7 mouse cellular contexts compared by ENCODE assay signal in genomic region chr2:181863791-181864535, GRCm38 (mm10). TPM values are rescaled to one million over a fixed set of nuclear protein-coding genes. Genes with fewer than 3 reads are reported as not detected.
A peak's percentile ranks its signal among the peaks of the same experiment; 100 is the strongest.
DNase-seq lines count a peak whose midpoint lies in the region; ATAC-seq lines count a peak whose summit lies in the region.

Polr3k (plus strand) TSS chr2:181864337.

- peaks cover 15% of the 10 kb centered on the region for H3K4me1 ChIP-seq in embryonic facial prominence, embryonic 12.5 days
- peaks cover 6% of the 10 kb centered on the region; the same call in 1 of the 2 replicates for H3K4me1 ChIP-seq in limb, embryonic 11.5 days (ENCODE audit: control insufficient read depth, insufficient read depth, low read length)
- H3K4me1 ChIP-seq in midbrain, embryonic 14.5 days (ENCODE audit: control insufficient read depth, insufficient read depth, low read length): peaks cover 18% of the 10 kb centered on the region

- H3K4me3 ChIP-seq in embryonic facial prominence, embryonic 12.5 days: peak within 1 kb of the TSS; percentile 78
- H3K4me3 ChIP-seq in limb, embryonic 11.5 days (ENCODE audit: low read depth, low read length): peak within 1 kb of the TSS; percentile 77
- peak within 1 kb of the TSS; percentile 86 for H3K4me3 ChIP-seq in midbrain, embryonic 14.5 days (replicated peaks; ENCODE audit: low read depth, low read length)

- H3K27ac ChIP-seq in embryonic facial prominence, embryonic 12.5 days: peak within 1 kb of the TSS; percentile 84
- H3K27ac ChIP-seq in limb, embryonic 11.5 days (replicated peaks; ENCODE audit: low read depth, low read length): 0 out of 2 replicates have a peak within 1 kb of the TSS, but pooled peaks have one; percentile 4
- H3K27ac ChIP-seq in midbrain, embryonic 14.5 days (replicated peaks; ENCODE audit: low read depth, low read length): peak within 1 kb of the TSS; percentile 87

- H3K27me3 ChIP-seq in embryonic facial prominence, embryonic 12.5 days: no peaks in the 10 kb centered on the region
- H3K27me3 ChIP-seq in limb, embryonic 11.5 days (ENCODE audit: control insufficient read depth, insufficient read depth, low read length): no peaks in the 10 kb centered on the region
- no peaks in the 10 kb centered on the region for H3K27me3 ChIP-seq in midbrain, embryonic 14.5 days (ENCODE audit: control insufficient read depth, insufficient read depth, low read length)

- peak within 1 kb of the TSS; percentile 74 for H3K9ac ChIP-seq in embryonic facial prominence, embryonic 12.5 days
- H3K9ac ChIP-seq in limb, embryonic 11.5 days (ENCODE audit: low read length): peak within 1 kb of the TSS; percentile 82
- H3K9ac ChIP-seq in midbrain, embryonic 14.5 days (replicated peaks; ENCODE audit: low read length): peak within 1 kb of the TSS; percentile 76

- ATAC-seq in embryonic facial prominence, embryonic 12.5 days (ENCODE audit: insufficient number of reproducible peaks, insufficient read depth, low FRiP score, low TSS enrichment): peak; percentile 100
- peak; percentile 100 for ATAC-seq in limb, embryonic 11.5 days (ENCODE audit: insufficient number of reproducible peaks, low FRiP score, low TSS enrichment, low read depth)
- ATAC-seq in midbrain, embryonic 14.5 days (ENCODE audit: low FRiP score, low TSS enrichment): peak; percentile 100

- H3K4me2 ChIP-seq in embryonic facial prominence, embryonic 12.5 days (replicated peaks): peak within 1 kb of the TSS; percentile 75
- peak within 1 kb of the TSS; percentile 56 for H3K4me2 ChIP-seq in limb, embryonic 11.5 days (ENCODE audit: low read depth, severe bottlenecking)
- H3K4me2 ChIP-seq in midbrain, embryonic 14.5 days (ENCODE audit: low read length): peak within 1 kb of the TSS; percentile 72

- peaks cover 16% of the 10 kb centered on the region for H3K36me3 ChIP-seq in embryonic facial prominence, embryonic 12.5 days
- H3K36me3 ChIP-seq in limb, embryonic 11.5 days (ENCODE audit: control insufficient read depth, insufficient read depth, low read length): peaks cover 3% of the 10 kb centered on the region; the same call in 1 of the 2 replicates
- H3K36me3 ChIP-seq in midbrain, embryonic 14.5 days (ENCODE audit: control insufficient read depth, insufficient read depth, low read length): peaks cover 22% of the 10 kb centered on the region

- DNase-seq in adrenal gland, postnatal 25 days: peak; percentile 93
- DNase-seq in heart, adult 11 months: peak; percentile 100
- peak; percentile 92 for DNase-seq in kidney, adult 18-20 months
- peak; percentile 92 for DNase-seq in limb, embryonic 11.5 days (ENCODE audit: low spot score)
- DNase-seq in midbrain, embryonic 14.5 days: peak; percentile 97
- peak; percentile 79 to 87 for DNase-seq in spleen, adult 18-20 months

- WGBS in embryonic facial prominence, embryonic 12.5 days: under 1% methylated on average over 35 of the region's 35 CpGs
- WGBS in limb, embryonic 11.5 days: under 1% methylated on average over 35 of the region's 35 CpGs
- under 1% methylated on average over 35 of the region's 35 CpGs for WGBS in midbrain, embryonic 14.5 days

- H3K9me3 ChIP-seq in embryonic facial prominence, embryonic 12.5 days: no peaks in the 10 kb centered on the region
- no peaks in the 10 kb centered on the region for H3K9me3 ChIP-seq in limb, embryonic 11.5 days (ENCODE audit: control insufficient read depth, low read length)
- H3K9me3 ChIP-seq in midbrain, embryonic 14.5 days (ENCODE audit: control insufficient read depth, low read length): no peaks in the 10 kb centered on the region

RNA-seq across cellular contexts. Expression of gene Polr3k, which starts in this region (rescaled TPM):
- 16.0 and 19.8 TPM in 2 replicates for total RNA-seq in adrenal gland, postnatal 25 days (2021)
- polyA plus RNA-seq in embryonic facial prominence, embryonic 12.5 days (2016; fragmentation: Nextera tagmentation; extraction: Ambion mirVana): 84.4 and 86.7 TPM in 2 replicates
- polyA plus RNA-seq in limb, embryonic 11.5 days (2014; fragmentation: Nextera tagmentation; extraction: Ambion mirVana): 97.2 and 102 TPM in 2 replicates
- 84.6 and 94.9 TPM in 2 replicates for polyA plus RNA-seq in midbrain, embryonic 14.5 days (2014; fragmentation: Nextera tagmentation; extraction: Ambion mirVana)

Comparison
In these comparisons a context has a peak if more than half of its experiments do, and no peak if none do; other contexts are left out.
1. Peak in every context shown above with its lines: DNase-seq, ATAC-seq, H3K4me3 ChIP-seq and H3K27ac ChIP-seq.
2. H3K27ac ChIP-seq: peak in every context shown above with its lines; median percentile 87 in midbrain, embryonic 14.5 days; 84 in embryonic facial prominence, embryonic 12.5 days; 4 in limb, embryonic 11.5 days.